Mouse (Mus musculus): ENCODE measurements at regions not wholly inside any gene's neighbourhood (a gene's known extent, or its start where the extent isn't known, plus 50 kb on each side); places are given as distances from the start of the nearest gene placed in this dataset.

DNA sequence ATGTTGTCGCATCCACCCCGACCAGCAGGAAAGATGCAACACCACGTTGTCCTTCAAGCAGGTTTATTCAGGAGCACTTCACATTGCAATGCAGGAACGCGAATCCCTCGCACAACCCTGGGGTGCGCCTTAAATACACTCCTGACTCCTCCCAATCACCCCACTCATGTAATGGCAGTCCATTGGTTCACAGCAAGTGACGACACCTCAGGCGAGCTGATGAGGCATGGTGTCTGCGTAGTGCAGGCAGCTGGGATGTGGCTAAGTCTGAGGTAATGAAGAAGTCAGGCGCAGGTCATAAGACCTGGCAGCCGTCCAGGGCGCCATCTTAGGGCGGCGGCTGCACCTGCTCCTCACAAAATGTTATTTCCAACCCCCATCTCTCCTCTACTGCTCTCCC lies 1068.7 kb downstream of the Defb40 start:
- TF ChIP-seq POLR2A (IDR thresholded peaks at IDR 0.05; ENCODE audit: borderline replicate concordance, control insufficient read depth, low read depth, low read length) (no peak), CTCF (IDR thresholded peaks at IDR 0.05; ENCODE audit: control insufficient read depth, insufficient read depth, low read length) (no peak)
